Mouse (Mus musculus) cerebellum, adult 11 months (tissue): ENCODE measurements around the gene Gm28038.

Experiments used
- DNase-seq: peaks from one replicate; pipeline ENCODE4 v3.0.0; 2022

Gm28038 gene

GRCm38 (mm10) chr2:30286192-30287026 lies 5.6 kb downstream of the Gm28038 start, which contains the start of the genes Dolk and Nup188:
Dolk (minus strand) TSS chr2:30286334.
Nup188 (plus strand) TSS chr2:30286397.
- peak; percentile 95 for DNase-seq

GRCm38 (mm10) chr2:30287027-30287373 lies 6.2 kb downstream of the Gm28038 start:
- DNase-seq, result no peak

- DNase-seq, result no peak
Measured at GRCm38 (mm10) chr2:30299525-30299924, 18.7 kb downstream of the Gm28038 start.

- no peak for DNase-seq
Measured at GRCm38 (mm10) chr2:30299966-30300365, 19.1 kb downstream of the Gm28038 start.

- DNase-seq, result no peak
Measured at GRCm38 (mm10) chr2:30306087-30306486, 25.2 kb downstream of the Gm28038 start.

GRCm38 (mm10) chr2:30309351-30309750 lies 28.5 kb downstream of the Gm28038 start:
- DNase-seq, result no peak

GRCm38 (mm10) chr2:30311481-30311880 lies 30.6 kb downstream of the Gm28038 start:
- no peak for DNase-seq

GRCm38 (mm10) chr2:30316136-30316535 lies 35.3 kb downstream of the Gm28038 start:
- DNase-seq, result no peak

DNA sequence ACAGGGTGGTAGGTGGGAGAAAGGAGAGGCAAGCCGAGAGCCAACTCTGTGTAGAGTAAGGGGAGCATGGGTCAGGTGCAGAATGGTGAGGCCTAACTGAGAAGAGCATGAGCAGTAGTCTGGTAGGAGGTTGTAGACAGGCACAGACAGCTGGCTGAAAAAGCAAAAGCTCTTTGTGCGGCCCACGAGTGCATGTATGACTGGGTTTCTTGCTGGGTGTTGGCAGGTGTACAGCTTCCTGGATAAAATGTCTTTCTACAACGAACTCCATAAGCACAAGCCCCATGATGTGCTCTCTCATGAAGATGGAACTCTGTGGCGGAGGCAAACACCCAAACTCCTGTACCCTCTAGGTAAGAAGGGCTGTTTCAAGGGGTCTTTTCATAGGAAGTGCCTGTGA lies 36.1 kb downstream of the Gm28038 start:
- no peak for DNase-seq

- DNase-seq, result no peak
Measured at GRCm38 (mm10) chr2:30319260-30319659, 38.4 kb downstream of the Gm28038 start.

GRCm38 (mm10) chr2:30323111-30323510 lies 42.3 kb downstream of the Gm28038 start:
- DNase-seq, result no peak

GRCm38 (mm10) chr2:30325296-30325695 lies 44.5 kb downstream of the Gm28038 start:
- DNase-seq, result no peak

DNA sequence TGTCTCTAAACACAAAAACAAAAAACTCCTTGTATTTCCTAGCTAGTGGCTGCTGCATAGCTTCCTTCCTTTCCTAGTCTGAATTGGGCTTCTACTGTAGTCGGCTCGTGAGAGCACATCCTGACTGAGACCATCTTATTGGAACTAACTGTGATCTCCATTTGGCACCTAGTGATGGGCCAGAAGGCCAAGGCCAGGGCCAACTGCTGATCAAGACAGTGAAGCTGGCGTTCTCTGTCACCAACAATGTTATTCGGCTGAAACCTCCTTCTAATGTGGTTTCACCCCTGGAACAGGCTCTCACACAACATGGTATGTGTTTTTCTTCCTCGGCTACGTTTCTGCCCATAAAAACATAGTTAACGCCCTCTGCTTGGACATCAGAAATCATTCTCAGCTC lies 46.4 kb downstream of the Gm28038 start:
- no peak for DNase-seq

GRCm38 (mm10) chr2:30328791-30329190 lies 47.9 kb downstream of the Gm28038 start:
- DNase-seq, result no peak

- no peak for DNase-seq
Measured at GRCm38 (mm10) chr2:30335324-30335723, 54.5 kb downstream of the Gm28038 start.

GRCm38 (mm10) chr2:30336174-30336915 lies 55.5 kb downstream of the Gm28038 start:
- DNase-seq, result no peak

GRCm38 (mm10) chr2:30337179-30337578 lies 56.3 kb downstream of the Gm28038 start:
- DNase-seq, result no peak

DNA sequence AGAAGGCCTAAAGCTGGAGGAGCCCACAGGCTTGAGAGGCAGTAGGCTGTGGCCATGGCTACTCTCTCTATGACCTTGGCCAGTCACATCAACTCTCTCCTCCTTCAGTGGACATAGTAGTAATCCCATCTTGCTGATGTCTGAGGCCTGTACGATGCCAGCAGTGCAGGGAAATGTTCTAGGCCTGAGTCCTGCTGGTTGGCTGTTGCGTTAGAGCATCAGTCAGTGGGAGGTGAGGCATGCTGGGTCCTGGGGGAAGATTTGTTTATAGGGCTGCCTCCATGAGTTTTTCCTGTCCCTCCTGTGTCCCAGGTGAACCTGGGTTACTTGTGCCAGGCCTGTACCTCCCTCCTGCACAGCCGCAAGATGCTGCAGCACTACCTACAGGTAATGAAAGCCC lies 61.2 kb downstream of the Gm28038 start:
- no peak for DNase-seq

- DNase-seq, result no peak
Measured at GRCm38 (mm10) chr2:30342544-30342943, 61.7 kb downstream of the Gm28038 start.

DNA sequence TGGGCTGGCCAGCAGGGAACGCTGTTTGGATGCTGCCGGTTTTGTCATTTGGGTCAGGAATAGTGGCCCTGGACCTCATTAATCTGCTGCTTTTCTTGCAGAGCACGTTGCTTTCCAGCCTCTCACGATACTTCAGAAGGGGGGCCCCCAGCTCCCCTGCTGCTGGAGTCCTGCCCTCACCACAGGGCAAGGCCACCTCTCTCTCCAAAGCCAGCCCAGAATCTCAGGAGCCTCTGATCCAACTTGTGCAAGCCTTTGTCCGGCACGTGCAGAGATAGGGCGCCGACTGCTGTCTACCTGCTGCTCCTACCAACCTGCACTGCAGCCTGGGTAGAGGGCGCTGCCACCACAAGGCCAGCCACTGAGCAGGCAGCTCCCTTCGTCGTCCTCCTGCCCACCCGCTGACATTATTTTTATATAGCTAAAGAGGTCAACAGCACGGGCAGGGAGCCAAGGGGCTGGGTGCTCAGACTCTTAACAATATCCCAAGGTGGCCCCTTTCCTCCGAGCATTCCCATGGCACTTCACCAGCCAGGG lies 62.8 kb downstream of the Gm28038 start:
- no peak for DNase-seq

DNA sequence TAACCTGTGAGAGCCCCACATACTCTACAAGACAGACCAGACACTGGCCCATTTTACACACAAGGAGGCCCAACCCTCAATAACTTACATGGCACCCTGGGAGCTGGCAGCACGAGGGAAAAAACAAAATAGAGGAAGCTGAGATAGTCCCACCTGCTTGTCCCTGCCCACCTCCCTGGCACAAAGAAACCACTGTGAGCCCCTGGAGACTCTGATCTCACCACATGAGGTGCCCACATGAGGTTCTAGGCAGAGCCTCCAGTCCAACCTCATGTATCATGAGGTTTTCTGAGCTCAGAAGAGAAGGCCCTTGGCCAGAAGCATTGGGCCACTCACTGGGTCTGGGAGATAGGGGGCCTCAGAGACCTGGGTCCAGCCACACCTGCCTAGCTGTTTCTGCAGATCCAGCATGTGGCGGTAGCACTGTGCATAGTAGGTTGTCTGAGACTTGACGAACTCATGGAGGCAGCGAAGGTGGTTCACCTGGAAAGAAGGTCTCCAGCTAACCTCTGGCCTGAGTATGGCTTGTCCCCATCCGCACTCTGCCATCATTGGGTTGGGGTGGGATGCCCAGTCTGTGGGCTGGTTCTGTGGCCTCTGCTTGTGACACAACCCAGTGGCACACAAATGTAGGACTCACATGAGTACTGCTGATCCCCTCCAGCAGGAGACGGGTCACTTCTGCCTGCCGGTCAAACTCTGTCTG lies 65.3 kb downstream of the Gm28038 start:
- DNase-seq, result no peak

- no peak for DNase-seq
Measured at GRCm38 (mm10) chr2:30349196-30349595, 68.4 kb downstream of the Gm28038 start.
